Mouse (Mus musculus) lung, postnatal 10 days (tissue): ENCODE measurements at regions not wholly inside any gene's neighbourhood (a gene's known extent, or its start where the extent isn't known, plus 50 kb on each side); places are given as distances from the start of the nearest gene placed in this dataset.

Experiments used
- DNase-seq: peaks from one replicate; pipeline ENCODE4 v3.0.0; 2021

DNA sequence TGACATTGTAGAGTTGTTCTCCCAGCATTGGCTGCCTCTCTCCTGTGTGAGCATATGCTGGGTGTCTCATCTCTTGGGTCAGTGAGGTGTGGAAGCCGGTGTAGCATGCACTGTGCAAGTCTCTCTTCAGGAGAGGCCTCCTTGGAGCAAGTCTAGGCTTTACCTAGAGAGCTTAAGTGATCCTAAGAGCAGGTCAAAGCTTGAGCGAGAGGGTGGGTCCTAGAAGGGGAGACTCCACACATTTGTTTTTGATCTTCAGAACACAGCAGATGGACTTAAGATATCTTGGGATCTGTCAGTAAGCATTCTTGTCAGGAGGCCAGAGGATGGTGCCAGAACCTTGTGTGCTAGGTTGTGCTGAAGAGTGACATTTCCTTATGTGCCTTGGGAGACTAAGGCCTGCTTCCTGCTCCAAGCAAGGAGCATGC, 136.4 kb downstream of the Tmx1 start:
- DNase-seq, result peak; percentile 65

DNA sequence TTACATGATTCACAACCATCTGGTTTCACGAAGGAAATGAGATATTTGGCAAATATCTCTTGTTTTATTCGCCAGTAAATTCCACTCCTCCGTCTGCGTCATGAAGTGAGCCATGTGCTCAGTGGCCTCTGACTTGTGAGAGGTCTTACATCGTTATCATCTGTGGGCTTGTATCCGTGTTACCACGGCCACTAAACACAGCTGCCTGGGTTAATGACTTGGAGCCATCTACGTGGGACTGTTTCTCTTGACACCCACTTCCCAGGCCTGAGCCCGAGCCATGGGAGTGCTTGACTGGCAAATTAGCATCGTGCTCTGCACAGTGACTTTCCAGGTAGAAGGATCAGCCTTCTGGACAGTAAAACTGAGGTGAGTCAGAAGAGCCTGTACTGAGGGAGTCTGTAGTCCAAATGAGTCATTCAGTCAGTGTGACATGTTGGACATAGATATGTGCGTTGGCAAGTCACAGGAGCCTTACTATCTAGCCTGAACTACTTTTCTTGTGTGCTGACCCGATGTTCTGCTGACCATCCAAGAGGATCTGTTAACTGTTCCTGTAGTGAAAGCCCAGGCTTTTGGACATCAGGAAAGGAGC, 137.7 kb downstream of the Tmx1 start:
- peak; percentile 16 for DNase-seq

DNA sequence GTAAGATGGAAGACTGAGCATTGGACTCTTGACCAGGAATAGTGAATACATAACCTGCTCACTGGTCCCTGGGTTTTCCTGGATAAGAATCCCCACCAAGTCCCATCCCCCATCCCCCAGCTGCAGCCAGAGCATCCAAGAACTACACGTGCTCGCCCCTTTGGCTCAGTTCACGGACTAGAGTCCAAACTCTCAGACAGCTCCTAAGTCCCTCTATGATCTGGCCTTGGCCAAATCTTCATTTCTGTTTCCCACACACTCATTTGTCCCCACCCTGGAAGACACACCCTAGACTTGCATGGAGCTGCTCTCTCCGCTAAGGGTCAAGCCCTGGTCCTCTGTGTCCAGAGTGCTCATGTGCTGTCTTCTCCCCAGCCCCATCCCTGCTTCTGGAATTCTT, 139.9 kb downstream of the Tmx1 start:
- no peak for DNase-seq

DNA sequence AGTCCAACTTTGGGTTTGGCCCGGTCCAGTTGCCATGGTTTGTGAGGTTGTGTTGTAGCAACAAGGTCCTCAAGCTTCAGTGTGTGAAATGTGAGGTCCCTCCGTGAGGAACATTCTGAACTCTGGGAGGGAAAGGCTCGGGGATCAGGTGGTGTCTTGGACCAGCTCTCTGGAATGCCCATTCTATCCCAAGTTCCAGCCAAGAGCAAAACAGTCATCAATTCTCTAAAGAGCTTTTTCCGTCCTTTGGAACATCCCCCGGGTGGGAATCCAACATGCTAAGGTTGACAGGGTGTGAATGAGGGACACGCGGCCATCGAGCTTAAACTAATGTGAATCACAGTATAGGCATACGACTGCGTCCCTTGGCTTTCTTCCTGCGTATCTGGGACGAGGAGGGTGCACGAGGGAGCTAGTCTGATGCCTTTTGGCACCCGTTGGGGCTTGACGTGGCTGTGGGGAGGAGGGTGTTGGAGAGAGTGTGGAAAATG, 145.4 kb downstream of the Tmx1 start:
- DNase-seq, result peak; percentile 78

DNA sequence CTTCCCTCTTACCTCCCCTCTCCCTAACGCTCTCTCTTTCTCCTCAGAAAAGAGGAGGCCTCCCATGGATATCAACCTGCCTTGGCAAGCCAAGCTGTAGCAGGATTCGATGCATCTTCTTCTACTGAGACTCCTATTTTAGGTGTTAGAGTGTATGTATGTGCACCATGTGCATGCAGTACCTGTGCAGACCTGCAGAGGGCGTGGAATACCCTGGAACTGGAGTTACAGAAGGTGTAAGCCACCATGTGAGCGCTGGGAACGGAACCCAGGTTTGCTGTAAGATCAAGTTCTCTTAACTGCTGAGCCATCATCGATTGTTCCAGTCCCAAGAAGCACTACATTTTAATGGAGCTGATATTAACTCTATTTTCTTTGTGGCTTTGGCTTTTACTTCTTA, 146.8 kb downstream of the Tmx1 start:
- no peak for DNase-seq

DNA sequence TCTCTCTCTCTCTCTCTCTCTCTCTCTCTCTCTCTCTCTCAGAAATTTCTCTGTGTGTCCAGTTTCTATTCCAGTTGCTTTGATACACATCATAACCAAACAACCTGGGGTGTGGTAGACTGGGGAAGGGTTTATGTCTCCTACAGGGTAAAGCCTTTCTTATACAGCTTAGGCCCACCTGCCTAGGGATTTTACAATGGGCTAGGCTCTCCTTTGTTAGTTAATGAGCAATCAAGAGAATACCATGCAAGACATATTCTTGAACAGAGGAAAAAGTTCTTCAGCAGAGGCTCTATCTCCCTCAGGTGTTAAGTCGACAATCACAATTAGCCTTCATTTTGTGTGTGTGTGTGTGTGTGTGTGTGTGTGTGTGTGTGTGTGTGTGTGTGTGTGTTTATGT, 151.0 kb downstream of the Tmx1 start:
- DNase-seq, result no peak

DNA sequence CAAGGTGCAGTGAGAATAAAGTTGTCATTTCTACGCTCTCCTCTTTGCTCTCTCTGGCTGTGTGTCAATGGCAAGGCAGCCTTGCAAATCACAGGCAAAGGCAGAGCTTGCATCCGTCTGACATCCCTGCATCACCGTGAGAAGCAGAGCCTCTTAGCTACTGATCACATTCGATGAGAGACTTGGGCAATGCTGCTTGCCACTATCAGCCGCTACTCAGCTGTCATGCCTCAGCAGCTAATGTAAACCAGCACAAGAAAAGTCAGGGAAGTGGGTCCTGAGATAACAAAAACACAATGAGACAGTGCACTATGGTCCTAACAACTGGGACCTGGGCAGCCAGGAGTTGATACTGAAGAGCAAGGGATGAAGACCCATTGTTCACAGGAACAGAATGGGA, 155.8 kb downstream of the Tmx1 start:
- peak; percentile 13 for DNase-seq

DNA sequence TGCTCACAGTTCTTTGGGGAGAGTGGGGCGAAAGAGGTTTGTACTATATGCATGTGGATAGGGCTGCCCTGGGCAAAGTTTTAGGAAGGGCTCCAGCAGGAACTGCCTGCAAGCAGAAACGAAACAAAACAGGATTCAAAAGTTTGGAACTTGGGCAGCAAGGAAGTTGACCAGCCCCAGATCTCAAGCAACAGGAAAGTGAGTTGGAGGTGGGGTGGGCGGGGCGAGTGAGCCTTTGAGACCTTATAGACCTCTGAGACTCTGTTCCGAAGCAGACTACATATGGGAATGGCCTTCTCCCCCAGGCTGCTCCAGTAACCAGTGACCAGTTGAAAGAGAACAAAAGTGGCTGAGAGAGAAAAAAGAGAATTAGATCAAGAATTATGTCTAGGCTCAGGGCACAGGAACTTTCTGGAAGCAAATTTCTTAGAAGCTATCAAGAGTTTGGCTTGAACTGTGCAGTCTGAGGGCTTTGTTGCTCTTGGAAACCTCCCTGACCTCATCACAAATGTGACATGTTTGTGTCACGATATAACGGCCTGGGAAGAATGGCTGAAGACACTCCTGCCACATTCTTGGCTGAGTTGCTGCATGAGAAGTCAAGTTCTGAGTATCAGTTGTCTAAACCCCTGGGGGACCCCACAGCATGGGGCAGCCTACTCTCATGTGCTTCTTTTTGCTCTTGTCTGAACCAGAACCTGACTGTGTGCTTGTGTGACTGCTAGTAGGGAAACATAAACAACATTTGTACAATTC, 156.4 kb downstream of the Tmx1 start:
- peak; percentile 36 for DNase-seq

DNA sequence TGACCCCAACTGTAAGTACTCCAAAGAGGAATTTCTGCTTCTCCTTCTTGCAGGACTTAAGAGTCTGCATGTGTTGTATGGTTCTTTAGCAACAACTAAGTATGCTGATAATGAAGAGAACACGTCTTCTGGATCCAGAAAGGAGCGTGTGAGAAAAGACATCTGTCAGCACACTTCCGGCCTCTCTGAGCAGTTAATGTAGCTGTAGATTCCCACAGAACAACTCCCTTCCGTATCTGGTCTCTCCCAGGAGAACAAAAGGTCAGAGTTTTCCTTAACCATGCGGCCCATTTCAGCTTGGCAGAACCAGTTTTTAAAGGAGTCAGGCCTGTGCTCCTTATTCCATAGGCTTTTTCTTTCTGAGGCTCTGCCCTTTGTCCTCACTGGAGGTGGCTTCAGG, 159.0 kb downstream of the Tmx1 start:
- peak; percentile 68 for DNase-seq

DNA sequence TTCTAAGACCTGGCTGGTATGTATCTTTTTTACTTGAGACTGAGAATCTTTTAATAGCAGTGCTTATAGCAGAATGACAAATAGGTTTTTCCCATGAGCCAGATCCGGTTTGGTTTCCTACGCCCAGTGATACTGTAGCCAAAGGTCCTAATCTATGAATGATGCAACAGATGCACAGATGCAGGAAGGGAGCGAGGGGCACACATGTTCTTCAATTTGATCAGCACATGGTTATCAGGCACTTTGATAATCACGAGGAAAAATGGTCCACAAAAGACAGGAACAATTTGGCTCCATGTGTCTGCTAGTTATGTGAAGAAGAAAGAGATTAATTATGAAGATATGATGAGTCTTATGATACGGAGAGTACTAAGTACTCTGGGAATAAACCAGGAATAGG, 160.3 kb downstream of the Tmx1 start:
- no peak for DNase-seq

DNA sequence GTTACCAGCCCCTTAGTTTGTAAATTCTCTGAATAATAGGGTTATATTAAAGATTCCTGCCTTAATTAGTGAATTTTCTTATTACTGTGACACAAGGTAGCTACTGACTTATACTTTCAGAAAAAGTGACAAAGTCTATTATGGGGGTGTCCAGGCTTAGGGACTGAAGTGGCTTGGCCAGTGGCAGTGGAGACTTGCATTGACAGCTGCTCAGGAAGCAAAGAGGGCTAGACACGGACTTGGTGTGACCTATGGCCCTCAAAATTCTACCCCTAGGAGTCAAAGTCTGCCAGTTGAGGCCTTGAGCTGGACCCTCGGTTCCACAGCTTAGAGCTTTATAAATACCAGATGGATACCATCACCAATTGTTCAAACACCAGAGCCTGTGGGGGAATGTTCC, 161.2 kb downstream of the Tmx1 start:
- no peak for DNase-seq

DNA sequence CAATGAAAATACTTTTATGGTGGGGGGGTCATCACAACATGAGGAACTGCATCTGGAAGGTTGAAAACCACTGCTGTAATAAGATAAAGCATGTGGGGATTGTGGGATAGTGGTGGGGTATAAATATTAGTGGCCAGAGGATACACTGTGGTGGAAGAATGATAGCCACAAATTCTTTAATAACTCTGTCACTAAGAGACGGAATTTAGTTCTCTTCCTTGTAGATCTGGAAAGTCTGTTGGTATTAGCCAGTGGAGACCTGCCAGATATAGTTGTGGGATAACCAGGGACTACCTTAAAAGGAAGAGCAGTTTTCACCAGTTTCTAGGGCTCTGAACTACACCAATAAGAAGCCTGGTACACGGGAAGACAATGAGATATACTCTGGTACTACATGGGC, 161.8 kb downstream of the Tmx1 start:
- no peak for DNase-seq

DNA sequence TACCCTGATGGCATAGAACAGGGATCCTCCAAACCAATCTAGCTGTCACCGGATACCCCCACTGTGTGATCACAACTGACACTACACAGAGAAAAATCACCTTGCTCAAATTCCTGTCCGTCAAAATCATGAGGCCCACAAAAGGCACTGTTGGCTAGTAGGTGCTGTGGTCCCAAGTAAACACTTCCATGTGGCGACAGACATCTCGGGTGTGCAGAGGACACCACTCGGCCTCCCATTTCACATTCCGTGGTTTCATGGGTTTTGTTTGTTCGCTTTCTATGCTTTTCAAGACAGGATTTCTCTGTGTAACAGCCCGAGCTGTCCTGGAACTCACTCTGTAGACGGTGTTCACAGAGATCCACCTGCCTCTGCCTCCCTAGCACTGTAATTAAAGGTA, 162.2 kb downstream of the Tmx1 start:
- no peak for DNase-seq

DNA sequence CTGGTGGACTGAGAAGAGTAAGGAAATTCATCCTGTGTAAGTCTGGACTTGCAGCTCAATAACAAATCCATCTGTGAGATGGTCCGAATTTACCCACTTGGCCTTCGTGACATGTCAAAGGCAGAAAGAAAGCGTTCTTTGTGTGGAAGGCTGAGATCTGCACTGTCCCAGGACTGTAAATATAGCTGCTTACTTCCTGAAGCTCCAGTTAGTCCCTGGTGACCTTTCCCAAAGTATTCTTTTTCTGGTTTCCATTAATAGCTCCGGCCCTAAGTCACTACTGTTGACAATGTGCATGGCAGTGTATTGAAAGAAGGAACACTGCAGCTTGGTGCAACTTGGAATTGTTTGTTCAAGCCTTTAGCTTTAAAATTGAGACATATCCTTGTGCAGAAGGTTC, 163.2 kb downstream of the Tmx1 start:
- DNase-seq, result no peak

DNA sequence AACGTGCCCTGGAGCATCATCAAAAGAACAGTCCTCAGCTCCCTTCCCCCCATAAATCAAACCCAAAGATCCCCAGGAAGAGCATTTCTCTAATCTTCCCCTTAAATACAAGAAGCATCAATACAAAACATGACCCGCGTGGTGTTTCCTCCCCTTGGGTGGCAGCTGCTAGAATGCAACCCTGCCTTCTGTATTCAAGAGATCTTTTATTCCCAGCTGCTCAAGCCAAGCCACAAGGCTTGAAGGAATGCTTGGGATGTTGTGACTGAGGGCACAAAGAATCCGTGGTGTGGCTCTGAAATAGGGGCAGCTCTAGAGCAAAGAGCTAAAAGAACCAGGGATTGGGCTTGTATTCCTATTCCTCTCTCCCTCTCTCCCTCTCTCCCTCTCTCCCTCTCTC, 163.6 kb downstream of the Tmx1 start:
- peak; percentile 27 for DNase-seq

DNA sequence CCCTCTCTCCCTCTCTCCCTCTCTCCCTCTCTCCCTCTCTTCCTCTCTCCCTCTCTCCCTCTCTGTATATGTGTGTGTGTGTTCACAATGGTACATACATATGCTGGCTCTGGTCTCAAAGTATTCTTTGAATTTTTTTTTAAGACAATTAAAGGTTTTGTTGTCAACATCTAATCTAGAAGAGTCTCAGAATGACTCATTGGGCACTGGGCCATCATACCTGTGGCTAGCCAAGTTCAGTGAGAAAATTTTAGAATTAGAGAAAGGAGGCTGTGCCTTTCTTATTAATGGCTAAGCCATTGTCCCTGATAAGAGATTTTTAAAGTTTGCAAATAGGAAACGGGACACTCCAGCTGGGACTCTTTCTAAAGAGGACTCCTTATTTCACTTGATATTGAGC, 164.1 kb downstream of the Tmx1 start:
- DNase-seq, result peak; percentile 45

DNA sequence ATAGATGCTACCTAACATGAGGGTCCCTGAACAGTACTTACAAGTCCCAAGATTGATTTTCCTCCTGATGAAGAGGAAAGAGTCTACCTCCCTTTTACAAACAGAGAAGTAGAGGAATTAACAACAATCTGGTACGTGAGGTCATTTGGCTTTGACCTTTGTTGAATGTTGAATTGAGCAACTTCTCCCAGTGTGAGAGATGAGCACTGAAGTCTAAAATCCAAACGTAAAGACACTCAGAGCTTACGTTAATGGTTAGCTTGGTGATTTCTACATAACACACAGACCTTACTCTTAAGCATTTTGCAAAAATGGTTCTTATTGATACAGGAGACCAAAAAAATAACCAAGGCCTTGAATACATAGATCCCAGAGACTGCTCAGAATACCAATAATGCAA, 165.1 kb downstream of the Tmx1 start:
- DNase-seq, result no peak

DNA sequence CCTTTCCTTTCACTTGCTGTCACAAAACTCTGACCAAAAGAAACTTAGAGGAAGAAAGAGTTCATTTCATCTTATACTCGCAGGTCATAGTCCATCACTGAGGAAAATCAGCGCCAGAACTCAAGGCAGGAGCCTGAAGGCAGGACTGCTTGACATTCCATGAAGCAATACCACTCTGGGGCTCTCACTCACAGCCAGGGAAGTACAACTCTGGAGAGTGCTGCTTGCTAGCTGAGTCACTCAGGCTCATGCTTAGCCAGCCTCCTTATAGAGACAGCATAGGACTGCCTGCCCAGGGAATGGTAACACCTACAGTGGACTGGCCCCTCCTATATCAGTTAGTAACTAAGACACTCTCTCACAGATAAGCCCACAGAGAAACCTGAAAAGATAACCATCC, 166.5 kb downstream of the Tmx1 start:
- no peak for DNase-seq

DNA sequence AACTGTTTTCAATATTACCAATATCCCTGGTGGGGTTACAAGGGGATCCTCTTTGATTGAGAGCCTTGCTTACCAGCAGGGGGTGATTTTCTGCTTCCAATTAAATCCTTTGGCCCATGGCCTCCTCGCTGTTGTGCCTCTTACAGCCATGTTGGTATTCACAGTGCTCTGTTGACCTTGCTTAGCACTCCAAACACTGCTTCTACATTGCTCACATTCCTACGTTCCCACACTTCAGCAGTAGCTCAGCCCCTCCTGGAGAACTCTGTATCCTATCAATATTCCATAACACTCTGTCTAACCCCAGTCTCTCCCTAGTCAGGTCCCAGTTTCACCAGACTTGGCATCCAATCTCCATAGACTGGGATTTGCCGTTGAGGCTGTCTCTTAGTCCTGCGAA, 169.1 kb downstream of the Tmx1 start:
- DNase-seq, result no peak

DNA sequence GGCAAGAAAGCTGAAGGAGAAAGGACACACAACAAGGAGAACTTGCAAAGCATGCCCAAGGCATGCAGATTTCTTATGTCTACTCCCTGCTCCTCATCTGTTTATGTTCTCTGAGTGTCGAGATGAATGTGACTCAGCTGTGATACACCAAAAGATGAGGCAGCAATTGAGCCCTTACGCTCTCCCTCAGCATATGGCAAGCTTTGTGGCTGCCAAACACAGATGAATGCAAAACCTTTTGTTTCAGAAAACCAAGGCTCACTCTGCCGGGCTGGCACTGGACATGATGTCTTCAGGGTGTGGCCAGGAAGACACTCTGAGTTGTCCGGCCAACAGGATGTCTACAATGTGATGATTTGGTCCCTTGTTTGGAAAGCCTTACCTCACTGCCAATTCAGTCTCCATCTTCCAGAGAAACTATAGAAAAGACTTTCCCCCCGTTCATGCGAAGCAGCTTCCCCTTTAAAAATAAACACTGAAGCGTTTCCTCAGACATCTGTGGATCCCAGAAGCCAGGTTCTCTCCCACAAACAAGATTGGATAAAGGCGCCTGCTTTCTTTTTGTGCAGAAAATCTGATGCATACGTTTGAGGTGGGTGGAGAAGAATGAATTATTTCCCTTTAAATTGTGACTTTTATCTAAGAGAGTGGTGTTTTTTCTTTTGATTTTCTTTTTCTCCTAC, 171.5 kb downstream of the Tmx1 start:
- DNase-seq, result peak; percentile 53

DNA sequence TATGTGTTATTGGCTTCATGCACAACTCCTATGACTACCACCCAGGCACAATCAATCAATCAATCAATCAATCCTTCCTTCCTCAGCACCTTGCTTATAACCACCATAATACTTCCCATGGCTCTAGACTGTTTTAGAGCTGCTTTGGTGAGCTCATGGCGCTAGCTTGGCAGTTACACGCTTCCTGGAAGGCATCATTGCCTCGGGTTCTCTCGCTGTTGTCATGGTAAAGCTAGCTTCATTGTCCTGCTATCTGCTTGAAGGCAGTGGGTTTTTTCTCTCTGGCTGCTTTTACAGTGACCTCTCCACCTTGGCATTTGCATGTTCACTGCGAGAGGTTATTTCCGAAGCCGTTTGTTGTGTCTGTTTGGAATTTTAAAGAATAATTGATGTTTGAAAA, 174.7 kb downstream of the Tmx1 start:
- DNase-seq, result no peak

DNA sequence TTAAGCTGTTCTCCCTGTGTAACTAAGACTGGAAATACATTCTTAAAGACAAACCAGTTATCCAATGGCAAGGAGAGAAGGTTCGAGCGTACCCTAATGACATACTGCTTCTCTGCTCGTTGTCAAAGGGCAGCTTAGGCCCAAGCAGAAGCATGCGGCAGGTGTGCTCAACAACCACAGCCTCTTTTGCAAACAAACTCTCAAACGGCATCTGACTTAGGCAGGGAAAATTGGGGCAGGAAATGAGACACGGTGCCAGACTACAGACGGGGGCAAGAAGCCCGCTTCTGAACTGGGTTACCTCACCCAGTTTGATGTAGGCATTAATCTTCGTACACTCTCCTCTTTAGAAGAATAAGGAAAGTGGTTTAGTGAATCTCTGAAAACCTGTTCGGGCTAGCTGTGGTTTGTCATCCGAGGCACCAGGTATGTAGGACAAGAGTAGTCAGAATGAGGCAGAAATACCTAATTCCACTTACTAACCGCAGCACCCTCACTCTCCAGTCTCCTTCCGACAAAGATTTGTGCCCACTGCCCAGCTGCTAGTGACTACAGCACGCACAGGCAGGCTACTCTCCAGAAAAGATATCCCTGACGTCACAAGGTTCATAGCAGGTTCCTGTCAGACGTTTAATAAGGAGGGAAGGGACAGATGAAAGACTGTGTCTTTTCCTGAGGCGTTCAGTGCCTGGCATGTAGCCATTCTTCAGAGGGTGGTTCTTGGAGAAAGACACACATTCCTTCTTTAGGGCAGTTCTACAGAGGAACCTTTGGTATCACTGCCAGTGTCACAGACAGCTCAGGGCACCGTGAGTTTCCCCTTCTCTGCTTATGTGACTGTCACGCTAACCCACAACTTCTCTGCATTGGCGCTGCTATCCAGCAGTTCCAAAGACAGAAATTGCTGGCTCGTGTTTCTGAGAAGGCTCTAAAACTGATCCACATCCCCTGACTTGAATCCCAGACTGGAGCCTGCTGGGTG, 175.8 kb downstream of the Tmx1 start:
- DNase-seq, result peak; percentile 36

DNA sequence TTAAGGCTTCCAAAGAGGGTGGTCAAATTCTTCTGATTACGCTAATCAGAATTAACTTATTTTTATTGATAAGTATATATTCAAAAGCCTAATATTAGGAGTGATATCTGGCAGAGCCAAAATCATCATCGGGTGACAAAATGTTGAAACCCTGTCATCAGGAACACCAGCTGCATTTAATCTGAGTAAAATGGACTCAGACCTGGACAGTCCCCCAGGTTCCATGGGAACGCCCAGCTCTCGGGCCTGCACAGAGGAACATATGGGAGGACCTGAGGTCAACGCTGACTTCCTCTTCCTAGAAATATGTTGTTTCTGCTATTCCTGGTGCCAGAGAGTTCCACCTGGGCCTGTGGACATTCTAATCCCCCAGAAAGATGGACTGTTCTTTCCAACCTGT, 176.5 kb downstream of the Tmx1 start:
- no peak for DNase-seq
